Mouse (Mus musculus) Muller cell, postnatal 12 days (primary cell): ENCODE data around the gene Hlf.

Source experiments
- DNase-seq: peaks from one replicate; pipeline ENCODE4 v3.0.0-alpha.2; 2015; ENCODE audit errors: inconsistent ontology term

Gene Hlf

GRCm38 (mm10) chr11:90340836-90341235, 49.9 kb downstream of the Hlf start:
- DNase-seq = no peak

- DNase-seq = peak; percentile 16
Observed at GRCm38 (mm10) chr11:90334816-90335215, 55.9 kb downstream of the Hlf start.

- no peak for DNase-seq
Observed at GRCm38 (mm10) chr11:90332737-90333136, 58.0 kb downstream of the Hlf start.

GRCm38 (mm10) chr11:90330202-90330694, 60.4 kb downstream of the Hlf start:
- peak; percentile 29 for DNase-seq

GRCm38 (mm10) chr11:90326836-90327235, 63.9 kb downstream of the Hlf start:
- DNase-seq = no peak

- no peak for DNase-seq
Observed at GRCm38 (mm10) chr11:90326146-90326545, 64.5 kb downstream of the Hlf start.

- DNase-seq = no peak
Observed at GRCm38 (mm10) chr11:90324597-90324996, 66.1 kb downstream of the Hlf start.

- no peak for DNase-seq
Observed at GRCm38 (mm10) chr11:90320922-90321321, 69.8 kb downstream of the Hlf start.

- DNase-seq = peak; percentile 23
Observed at GRCm38 (mm10) chr11:90317482-90317881, 73.2 kb downstream of the Hlf start.

GRCm38 (mm10) chr11:90314606-90315005, 76.1 kb downstream of the Hlf start:
- DNase-seq = no peak

- peak; percentile 66 for DNase-seq
Observed at GRCm38 (mm10) chr11:90306993-90307392, 83.7 kb downstream of the Hlf start.

- no peak for DNase-seq
Observed at GRCm38 (mm10) chr11:90306067-90306466, 84.6 kb downstream of the Hlf start.

GRCm38 (mm10) chr11:90294622-90295021, 96.1 kb downstream of the Hlf start:
- no peak for DNase-seq

GRCm38 (mm10) chr11:90292766-90293165, 97.9 kb downstream of the Hlf start:
- DNase-seq = no peak

- no peak for DNase-seq
Observed at GRCm38 (mm10) chr11:90291156-90291555, 99.5 kb downstream of the Hlf start.

- no peak for DNase-seq
Observed at GRCm38 (mm10) chr11:90286550-90287154, 104.0 kb downstream of the Hlf start.
